Mouse (Mus musculus) C2C12 (cell line): ENCODE measurements around the gene Gm20388.

Source experiments
- CEBPB ChIP-seq: IDR thresholded peaks from one replicate; pipeline ENCODE4 v1.6.1; 2011; ENCODE audit warnings: low read depth, mild to moderate bottlenecking, control low read depth, moderate library complexity
- CTCF ChIP-seq: IDR thresholded peaks from one replicate; pipeline ENCODE4 v1.5.1; 2011; ENCODE audit not compliant: control insufficient read depth, insufficient read depth, insufficient read length
- MAX ChIP-seq: IDR thresholded peaks from one replicate; pipeline ENCODE4 v1.6.1; 2011; ENCODE audit warnings: mild to moderate bottlenecking, control low read depth
- MYOD1 ChIP-seq: IDR thresholded peaks from one replicate; pipeline ENCODE4 v1.6.1; 2011; ENCODE audit warnings: low read depth; ENCODE audit not compliant: control insufficient read depth, insufficient read length
- MYOG ChIP-seq: IDR thresholded peaks from one replicate; pipeline ENCODE4 v1.6.1; 2011; ENCODE audit not compliant: control insufficient read depth, insufficient read length; ENCODE audit errors: extremely low read depth
- USF1 ChIP-seq: IDR thresholded peaks from one replicate; pipeline ENCODE4 v1.6.1; 2011; ENCODE audit warnings: low read depth, mild to moderate bottlenecking, control low read depth, moderate library complexity

DNA sequence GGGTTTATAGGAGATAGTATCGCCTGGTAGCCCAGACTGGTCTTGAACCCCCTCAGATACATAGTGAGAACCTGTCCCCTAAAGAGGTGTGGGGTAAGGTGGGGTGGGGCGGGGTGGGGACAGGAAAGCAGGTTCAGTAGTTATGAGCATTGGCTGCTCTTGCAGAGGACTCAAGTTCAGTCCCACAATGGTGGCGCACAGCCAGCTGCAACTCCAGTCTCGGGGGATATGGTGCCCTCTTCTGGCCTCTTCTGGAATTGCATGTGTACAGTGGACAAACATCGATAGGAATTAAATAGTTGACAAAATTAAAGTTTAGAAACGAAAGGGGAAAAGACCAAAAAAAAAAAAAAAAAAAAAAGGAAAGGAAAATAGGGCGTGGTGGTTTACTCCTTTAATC is 688.9 kb downstream of the Gm20388 start:
- TF ChIP-seq MAX: no peak
- no peak for TF ChIP-seq MYOG
- TF ChIP-seq CTCF: peak; percentile 57
- TF ChIP-seq USF1: no peak
- no peak for TF ChIP-seq CEBPB
- no peak for TF ChIP-seq MYOD1
